Mouse (Mus musculus): ENCODE data around the gene Prss12. TPM values are rescaled to one million over a fixed set of nuclear protein-coding genes. Genes with fewer than 3 reads are reported as not detected.

Prss12 gene
- total RNA-seq (2014; rRNA removed): 0.18 TPM in 1 of 2 replicates, not detected in the other
- 0.07 and 0.25 TPM in 2 replicates for polyA plus RNA-seq (2012; rRNA removed)

- H3K9ac ChIP-seq (ENCODE audit: low read depth, low read length): peak within 1 kb of the TSS; percentile 23; the same call in 1 of the 2 replicates
- under 1% methylated on average over 84 of the region's 84 CpGs for WGBS
- H3K27ac ChIP-seq (replicated peaks; ENCODE audit: insufficient read depth, low read depth, low read length): no peak within 1 kb of the TSS
- peaks cover 15% of the 10 kb centered on the region for H3K27me3 ChIP-seq (ENCODE audit: control insufficient read depth, insufficient read depth, low read length)
- H3K4me1 ChIP-seq (ENCODE audit: control insufficient read depth, insufficient read depth, low read length): peaks cover 10% of the 10 kb centered on the region; the same call in 1 of the 2 replicates
- H3K36me3 ChIP-seq (ENCODE audit: control insufficient read depth, insufficient read depth, low read length): no peaks in the 10 kb centered on the region
- peak within 1 kb of the TSS; percentile 50; the same call in 1 of the 2 replicates for H3K4me3 ChIP-seq (ENCODE audit: insufficient read depth, low read depth, low read length)
- no peak for TF ChIP-seq POLR2A (IDR thresholded peaks at IDR 0.05; ENCODE audit: extremely low read depth, insufficient read depth, low read length)
- TF ChIP-seq CTCF (IDR thresholded peaks at IDR 0.05; ENCODE audit: low read depth, low read length): no peak
- peak; percentile 3 for DNase-seq (ENCODE audit: extremely low read depth, low read depth, low spot score)
- H3K79me2 ChIP-seq (ENCODE audit: control insufficient read depth, insufficient read depth, low read length): no peaks in the 10 kb centered on the region
Measured at GRCm38 (mm10) chr3:123446708-123447537, at the start of gene Prss12. Gene Prss12 (plus strand): TSS chr3:123446913.

- H3K9ac ChIP-seq (ENCODE audit: low read depth, low read length): no peak overlapping the region
- no peak for TF ChIP-seq CTCF (IDR thresholded peaks at IDR 0.05; ENCODE audit: low read depth, low read length)
- no peak for TF ChIP-seq POLR2A (IDR thresholded peaks at IDR 0.05; ENCODE audit: extremely low read depth, insufficient read depth, low read length)
- H3K36me3 ChIP-seq (ENCODE audit: control insufficient read depth, insufficient read depth, low read length): no peaks in the 10 kb centered on the region
- peaks cover 3% of the 10 kb centered on the region; the same call in 1 of the 2 replicates for H3K27me3 ChIP-seq (ENCODE audit: control insufficient read depth, insufficient read depth, low read length)
- no peak overlapping the region for H3K4me3 ChIP-seq (ENCODE audit: insufficient read depth, low read depth, low read length)
- no peaks in the 10 kb centered on the region for H3K79me2 ChIP-seq (ENCODE audit: control insufficient read depth, insufficient read depth, low read length)
- no peak for DNase-seq (ENCODE audit: extremely low read depth, low read depth, low spot score)
- 78% methylated on average over 9 of the region's 9 CpGs for WGBS
- no peaks in the 10 kb centered on the region for H3K4me1 ChIP-seq (ENCODE audit: control insufficient read depth, insufficient read depth, low read length)
- no peak overlapping the region for H3K27ac ChIP-seq (replicated peaks; ENCODE audit: insufficient read depth, low read depth, low read length)
Measured at GRCm38 (mm10) chr3:123397562-123398481, 48.9 kb upstream of the Prss12 start.

- Histone ChIP-seq H3K9ac (ENCODE audit: low read depth, low read length) (no peak overlapping the region), H3K36me3 (ENCODE audit: control insufficient read depth, insufficient read depth, low read length) (no peaks in the 10 kb centered on the region), H3K79me2 (ENCODE audit: control insufficient read depth, insufficient read depth, low read length) (no peaks in the 10 kb centered on the region), H3K4me3 (ENCODE audit: insufficient read depth, low read depth, low read length) (no peak overlapping the region), H3K27ac (replicated peaks; ENCODE audit: insufficient read depth, low read depth, low read length) (no peak overlapping the region), H3K27me3 (ENCODE audit: control insufficient read depth, insufficient read depth, low read length) (no peaks in the 10 kb centered on the region), H3K4me1 (ENCODE audit: control insufficient read depth, insufficient read depth, low read length) (no peaks in the 10 kb centered on the region)
- DNase-seq (ENCODE audit: extremely low read depth, low read depth, low spot score): no peak
- no peak for TF ChIP-seq POLR2A (IDR thresholded peaks at IDR 0.05; ENCODE audit: extremely low read depth, insufficient read depth, low read length)
- no peak for TF ChIP-seq CTCF (IDR thresholded peaks at IDR 0.05; ENCODE audit: low read depth, low read length)
- WGBS: 69% methylated on average over 3 of the region's 3 CpGs
Measured at GRCm38 (mm10) chr3:123404945-123405344, 41.8 kb upstream of the Prss12 start.

- TF ChIP-seq POLR2A (IDR thresholded peaks at IDR 0.05; ENCODE audit: extremely low read depth, insufficient read depth, low read length): no peak
- no peak for TF ChIP-seq CTCF (IDR thresholded peaks at IDR 0.05; ENCODE audit: low read depth, low read length)
- Histone ChIP-seq H3K4me1 (ENCODE audit: control insufficient read depth, insufficient read depth, low read length) (no peaks in the 10 kb centered on the region), H3K4me3 (ENCODE audit: insufficient read depth, low read depth, low read length) (no peak overlapping the region), H3K27ac (replicated peaks; ENCODE audit: insufficient read depth, low read depth, low read length) (no peak overlapping the region), H3K36me3 (ENCODE audit: control insufficient read depth, insufficient read depth, low read length) (no peaks in the 10 kb centered on the region), H3K79me2 (ENCODE audit: control insufficient read depth, insufficient read depth, low read length) (no peaks in the 10 kb centered on the region), H3K27me3 (ENCODE audit: control insufficient read depth, insufficient read depth, low read length) (no peaks in the 10 kb centered on the region), H3K9ac (ENCODE audit: low read depth, low read length) (no peak overlapping the region)
- DNase-seq (ENCODE audit: extremely low read depth, low read depth, low spot score): no peak
- WGBS: 70% methylated on average over 6 of the region's 6 CpGs
Measured at GRCm38 (mm10) chr3:123411821-123412578, 34.7 kb upstream of the Prss12 start.

GRCm38 (mm10) chr3:123413173-123413572, 33.5 kb upstream of the Prss12 start:
- H3K27me3 ChIP-seq (ENCODE audit: control insufficient read depth, insufficient read depth, low read length): no peaks in the 10 kb centered on the region
- H3K27ac ChIP-seq (replicated peaks; ENCODE audit: insufficient read depth, low read depth, low read length): no peak overlapping the region
- DNase-seq (ENCODE audit: extremely low read depth, low read depth, low spot score): no peak
- H3K79me2 ChIP-seq (ENCODE audit: control insufficient read depth, insufficient read depth, low read length): no peaks in the 10 kb centered on the region
- H3K36me3 ChIP-seq (ENCODE audit: control insufficient read depth, insufficient read depth, low read length): no peaks in the 10 kb centered on the region
- no peaks in the 10 kb centered on the region for H3K4me1 ChIP-seq (ENCODE audit: control insufficient read depth, insufficient read depth, low read length)
- WGBS: 81% methylated on average over 5 of the region's 5 CpGs
- no peak overlapping the region for H3K4me3 ChIP-seq (ENCODE audit: insufficient read depth, low read depth, low read length)
- no peak overlapping the region for H3K9ac ChIP-seq (ENCODE audit: low read depth, low read length)
- TF ChIP-seq CTCF (IDR thresholded peaks at IDR 0.05; ENCODE audit: low read depth, low read length): no peak
- no peak for TF ChIP-seq POLR2A (IDR thresholded peaks at IDR 0.05; ENCODE audit: extremely low read depth, insufficient read depth, low read length)
